In genomic region chr11:59526472-59527080, GRCm38 (mm10) we compare ENCODE assay signal across 8 mouse cellular contexts. TPM values are rescaled to one million over a fixed set of nuclear protein-coding genes. Genes with fewer than 3 reads are reported as not detected.
DNase-seq lines count a peak whose midpoint lies in the region; ATAC-seq and TF ChIP-seq lines count a peak whose summit lies in the region.

Gene Zkscan17 (minus strand): TSS chr11:59526751.

- H3K9me3 ChIP-seq in hindbrain, postnatal 0 days (ENCODE audit: low read length) = no peaks in the 10 kb centered on the region

- no peak for ATAC-seq in hindbrain, postnatal 0 days

- DNase-seq in layer of hippocampus, adult 2 months (ENCODE audit: low spot score in 2 of 2) = no peak
- DNase-seq in layer of hippocampus, adult 11-12 months (ENCODE audit: low spot score) = no peak
- peak in 1 of 2 experiments; percentile 32 for DNase-seq in adrenal gland, adult 18-20 months (ENCODE audit: low spot score in 2 of 2)
- no peak for DNase-seq in gastrocnemius, adult 8-10 months (ENCODE audit: low spot score in 2 of 2)
- peak; percentile 49 for DNase-seq in hindbrain, postnatal 0 days (ENCODE audit: low spot score)
- peak; percentile 62 for DNase-seq in lung, postnatal 10 days
- peak; percentile 49 for DNase-seq in splenic B cell, adult 2 months (ENCODE audit: low read depth, low spot score)
- DNase-seq in ovary, postnatal 10 days (ENCODE audit: low spot score) = no peak

- H3K4me2 ChIP-seq in hindbrain, postnatal 0 days (ENCODE audit: low read depth, low read length) = no peak within 1 kb of the TSS

- H3K9ac ChIP-seq in hindbrain, postnatal 0 days (replicated peaks; ENCODE audit: low read length) = no peak within 1 kb of the TSS

- H3K27me3 ChIP-seq in hindbrain, postnatal 0 days (ENCODE audit: insufficient read depth, low read length) = no peaks in the 10 kb centered on the region
- no peaks in the 10 kb centered on the region for H3K27me3 ChIP-seq in splenic B cell, adult 2 months (ENCODE audit: control insufficient read depth, insufficient read depth, low read length, poor library complexity, severe bottlenecking)

- no peaks in the 10 kb centered on the region for H3K36me3 ChIP-seq in hindbrain, postnatal 0 days (ENCODE audit: insufficient read depth, low read length)
- no peaks in the 10 kb centered on the region for H3K36me3 ChIP-seq in splenic B cell, adult 2 months (ENCODE audit: control insufficient read depth, insufficient read depth, low read length, poor library complexity, severe bottlenecking)

- peak; percentile 47 for TF ChIP-seq CTCF in layer of hippocampus, adult 2 months (conservative IDR thresholded peaks at IDR 0.05)
- peak; percentile 51 for TF ChIP-seq CTCF in hindbrain, postnatal 0 days (IDR thresholded peaks at IDR 0.05; ENCODE audit: low read depth)

- no peak within 1 kb of the TSS for H3K27ac ChIP-seq in layer of hippocampus, adult 2 months
- H3K27ac ChIP-seq in hindbrain, postnatal 0 days = no peak within 1 kb of the TSS

- WGBS in hindbrain, postnatal 0 days = 57% methylated on average over 8 of the region's 8 CpGs

- H3K4me1 ChIP-seq in hindbrain, postnatal 0 days (ENCODE audit: insufficient read depth, low read length) = no peaks in the 10 kb centered on the region

- no peak within 1 kb of the TSS for H3K4me3 ChIP-seq in layer of hippocampus, adult 2 months
- H3K4me3 ChIP-seq in hindbrain, postnatal 0 days (ENCODE audit: low read length) = no peak within 1 kb of the TSS

RNA-seq across cellular contexts. Expression of gene Zkscan17, which starts in this region (rescaled TPM):
- 1 to 10 TPM; 8.5 to 8.7 TPM for total RNA-seq in layer of hippocampus, adult 2 months (2021)
- 10 to 100 TPM; 13.7 to 15.5 TPM for total RNA-seq in adrenal gland, adult 18-20 months (2021)
- 10 to 100 TPM; 16.0 to 18.5 (median 16.9) TPM for total RNA-seq in gastrocnemius, adult 8-10 months (2022)
- 21.1 and 27.2 TPM in 2 replicates for total RNA-seq in hindbrain, postnatal 0 days (2014; rRNA removed)
- polyA plus RNA-seq in hindbrain, postnatal 0 days (2015; fragmentation: Nextera tagmentation; extraction: Ambion mirVana) = 14.3 and 15.1 TPM in 2 replicates

Comparison
In these comparisons a context has a peak if more than half of its experiments do, and no peak if none do; other contexts are left out.
1. DNase-seq: peak in hindbrain, postnatal 0 days (single experiment), lung, postnatal 10 days (single experiment) and splenic B cell, adult 2 months (single experiment); none in layer of hippocampus, adult 2 months (0 of 2), layer of hippocampus, adult 11-12 months (single experiment), gastrocnemius, adult 8-10 months (0 of 2) and ovary, postnatal 10 days (single experiment).